Mouse (Mus musculus) cortical plate, adult 2 months (tissue): ENCODE data around the gene Psmb11.

ENCODE experiments used
- CTCF ChIP-seq: fragments of 200-500 bp; IDR thresholded peaks from 2 replicates; pipeline ENCODE4 v1.5.1; 2011; ENCODE audit warnings: mild to moderate bottlenecking, control low read depth, low read length; ENCODE audit not compliant: insufficient read depth; ENCODE audit errors: extremely low read depth
- POLR2A ChIP-seq: fragments of 200-500 bp; IDR thresholded peaks from 2 replicates; pipeline ENCODE4 v1.6.1; 2011; ENCODE audit warnings: mild to moderate bottlenecking, low read length, control low read depth; ENCODE audit not compliant: insufficient read depth; ENCODE audit errors: extremely low read depth

DNA sequence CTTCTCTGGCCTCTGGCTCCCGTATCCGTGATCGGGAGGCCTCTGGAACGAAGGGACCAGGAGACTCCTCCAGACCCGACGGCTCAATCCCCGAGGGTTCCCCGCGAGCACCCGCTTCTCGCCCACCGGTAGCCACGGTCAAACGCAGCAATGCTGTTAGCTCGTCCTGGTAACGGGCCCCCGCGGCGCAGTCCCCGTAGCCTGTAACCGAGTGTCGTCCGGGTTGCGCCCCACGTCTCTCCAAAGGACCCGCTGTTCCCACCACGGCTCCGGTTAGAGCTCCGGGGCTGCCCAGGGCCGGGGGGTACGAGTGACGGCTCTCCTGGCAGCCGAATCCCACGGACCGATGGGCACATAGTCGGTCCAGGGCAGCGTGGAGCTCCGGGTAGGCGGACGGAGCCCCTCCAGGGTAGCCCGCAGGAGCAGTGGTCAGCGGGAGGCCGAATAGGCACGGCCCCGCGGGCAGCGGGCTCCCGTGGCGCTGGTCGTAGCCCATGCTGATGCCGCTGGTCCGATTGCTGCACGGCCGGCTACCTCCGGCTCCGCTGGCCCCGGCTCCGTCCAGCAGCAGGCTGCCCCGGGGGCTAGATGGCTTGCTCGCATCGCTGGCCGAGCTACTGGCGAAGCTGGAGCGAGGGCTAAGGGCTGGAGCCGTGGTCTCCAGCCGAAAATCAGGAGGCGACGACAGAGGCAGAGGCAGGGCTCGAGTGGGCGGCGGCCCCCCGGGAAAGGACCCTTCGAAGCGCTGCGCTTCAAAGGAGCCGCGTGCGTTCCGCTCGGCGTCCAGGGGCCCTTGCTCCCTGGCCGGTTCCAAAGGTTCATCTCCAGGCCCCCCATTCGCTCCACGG is 44.8 kb upstream of the Psmb11 start:
- TF ChIP-seq CTCF (no peak), POLR2A (no peak)
